Mouse (Mus musculus) thymus, adult 2 months (tissue): ENCODE data around the gene Calhm4.
"Not testable (repeated sequence)": the region's sequence is repeated elsewhere in the genome, so short reads cannot be mapped to it uniquely, and the experiment has no call there.

Source experiments
- CTCF ChIP-seq: fragments of 200-500 bp; IDR thresholded peaks from 2 replicates; pipeline ENCODE4 v1.5.1; 2012; ENCODE audit warnings: mild to moderate bottlenecking, control low read depth, low read length, moderate library complexity, borderline replicate concordance; ENCODE audit not compliant: control insufficient read depth, poor library complexity, insufficient read depth; ENCODE audit errors: extremely low read depth
- POLR2A ChIP-seq: fragments of 200-500 bp; IDR thresholded peaks from 2 replicates; pipeline ENCODE4 v1.6.1; 2012; ENCODE audit warnings: mild to moderate bottlenecking, low read length, control low read depth, moderate library complexity; ENCODE audit not compliant: control insufficient read depth, poor library complexity, insufficient read depth; ENCODE audit errors: extremely low read depth

DNA sequence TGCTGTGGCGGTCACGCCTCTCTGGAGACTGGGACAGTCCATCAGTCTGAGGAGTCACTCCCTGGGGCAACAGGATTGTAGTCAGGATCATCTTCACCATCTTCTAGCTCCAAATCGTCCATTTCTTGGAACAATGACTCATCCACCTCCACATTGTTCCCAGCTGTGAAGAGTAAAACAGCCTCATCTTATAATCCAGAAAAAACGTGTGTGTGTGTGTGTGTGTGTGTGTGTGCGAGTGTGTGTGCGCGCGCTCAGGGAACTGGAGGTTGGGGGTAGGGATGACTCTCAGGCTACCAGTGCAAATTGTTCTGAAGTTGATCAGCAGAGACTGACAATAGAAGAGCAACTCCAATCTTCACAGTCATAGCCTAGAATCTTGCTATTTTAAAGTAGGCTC lies 47.4 kb downstream of the Calhm4 start:
- not testable (repeated sequence) for TF ChIP-seq CTCF, POLR2A
